Mouse (Mus musculus): ENCODE measurements around the gene Olfr50.

Olfr50 gene

GRCm38 (mm10) chr2:36790238-36790637, at the start of gene Olfr50:
Olfr50 (plus strand) TSS chr2:36790538.
- DNase-seq, result no peak

- DNase-seq, result no peak
Measured at GRCm38 (mm10) chr2:36783976-36784375, 6.4 kb upstream of the Olfr50 start, which contains the start of gene Olfr348. Olfr348 (plus strand) TSS chr2:36784276.

- DNase-seq, result no peak
Measured at GRCm38 (mm10) chr2:36816932-36817331, 26.6 kb downstream of the Olfr50 start, which contains the start of gene Olfr3. Olfr3 (minus strand) TSS chr2:36817032.

- no peak for DNase-seq
Measured at GRCm38 (mm10) chr2:36846010-36846409, 55.7 kb downstream of the Olfr50 start, which contains the start of gene Olfr350. Olfr350 (plus strand) TSS chr2:36846310.

Data from right cerebral cortex, adult 18-20 months (tissue).